Mouse (Mus musculus) heart, embryonic 15.5 days (tissue): ENCODE results near the gene Hspa1l. TPM values are rescaled to one million over a fixed set of nuclear protein-coding genes. Genes with fewer than 3 reads are reported as not detected.

Experiments
- ATAC-seq: fragments of 200-750 bp; cut with Nextera tagmentation; replicated peaks from 2 replicates; pipeline ENCODE4 v1.8.0; 2017; ENCODE audit warnings: low read depth, moderate TSS enrichment; ENCODE audit not compliant: insufficient number of reproducible peaks, insufficient read depth, low FRiP score
- H3K27ac ChIP-seq: fragments of 300-500 bp; sonication (generic); 2 replicates; pipeline ENCODE4 v1.5.1; 2015; ENCODE audit warnings: mild to moderate bottlenecking, inconsistent platforms
- H3K27me3 ChIP-seq: fragments of 300-500 bp; sonication (generic); 2 replicates; pipeline ENCODE4 v1.6.1; 2015; ENCODE audit warnings: inconsistent platforms
- H3K36me3 ChIP-seq: fragments of 300-500 bp; sonication (generic); 2 replicates; pipeline ENCODE4 v1.6.1; 2015; ENCODE audit warnings: mild to moderate bottlenecking, inconsistent platforms
- H3K4me1 ChIP-seq: fragments of 300-500 bp; sonication (generic); replicated peaks from 2 replicates; pipeline ENCODE4 v1.6.1; 2015; ENCODE audit warnings: inconsistent platforms
- H3K4me2 ChIP-seq: fragments of 300-500 bp; sonication (generic); 2 replicates; pipeline ENCODE4 v1.6.1; 2015; ENCODE audit warnings: inconsistent platforms, mild to moderate bottlenecking, moderate library complexity
- H3K4me3 ChIP-seq: fragments of 300-500 bp; sonication (generic); 2 replicates; pipeline ENCODE4 v1.5.1; 2015; ENCODE audit warnings: mild to moderate bottlenecking, inconsistent platforms
- H3K9ac ChIP-seq: fragments of 300-500 bp; sonication (generic); 2 replicates; pipeline ENCODE4 v1.6.1; 2015; ENCODE audit warnings: mild to moderate bottlenecking, inconsistent platforms
- H3K9me3 ChIP-seq: fragments of 300-500 bp; sonication (generic); replicated peaks from 2 replicates; pipeline ENCODE4 v1.6.1; 2016; ENCODE audit warnings: inconsistent platforms
- WGBS: fragments of 180-500 bp; shearing (Covaris S2); methylation state at CpG from one replicate; pipeline ENCODE4 v1.1.7; 2015; ENCODE audit warnings: mixed read lengths; 5-methylcytosine and 5-hydroxymethylcytosine counted together
- polyA plus RNA-seq: library from polyadenylated mRNA; unstranded; fragments of >200 nt; fragmentation: Nextera tagmentation; extraction: Ambion mirVana; gene quantifications from 2 replicates; pipeline ENCODE4 v1.2.1, GENCODE M21; 2015

The Hspa1l gene
- polyA plus RNA-seq, 1 experiment from 2014 or later: 2.6 TPM

DNA sequence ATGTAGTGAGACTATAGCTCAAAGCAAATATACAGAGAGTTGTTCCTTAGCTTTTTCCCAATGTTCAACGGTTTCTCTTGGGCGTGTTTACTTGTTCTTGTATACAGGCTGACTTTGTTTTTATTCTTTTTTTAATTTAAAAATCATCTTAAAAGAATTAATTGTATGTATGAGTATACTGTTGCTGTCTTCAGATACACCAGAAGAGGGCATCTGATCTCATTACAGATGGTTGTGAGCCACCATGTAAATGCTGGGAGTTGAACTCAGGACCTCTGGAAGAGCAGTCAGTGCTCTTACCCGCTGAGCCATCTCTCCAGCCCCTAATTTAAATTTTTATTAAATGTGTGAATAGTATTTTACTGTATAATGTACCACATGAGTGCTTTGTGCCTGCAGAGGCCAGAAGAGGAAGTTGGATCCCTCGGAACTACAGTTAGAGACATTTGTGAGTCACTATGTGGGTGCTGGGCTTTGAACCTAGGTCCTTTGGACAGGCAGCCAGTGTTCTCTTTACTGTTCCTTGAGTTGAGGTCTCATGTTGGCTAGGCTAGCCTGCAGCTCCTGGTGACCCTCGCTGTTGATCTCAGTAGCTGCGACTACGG, 35.0 kb downstream of the Hspa1l start:
- H3K36me3 ChIP-seq: peaks cover 68% of the 10 kb centered on the region

DNA sequence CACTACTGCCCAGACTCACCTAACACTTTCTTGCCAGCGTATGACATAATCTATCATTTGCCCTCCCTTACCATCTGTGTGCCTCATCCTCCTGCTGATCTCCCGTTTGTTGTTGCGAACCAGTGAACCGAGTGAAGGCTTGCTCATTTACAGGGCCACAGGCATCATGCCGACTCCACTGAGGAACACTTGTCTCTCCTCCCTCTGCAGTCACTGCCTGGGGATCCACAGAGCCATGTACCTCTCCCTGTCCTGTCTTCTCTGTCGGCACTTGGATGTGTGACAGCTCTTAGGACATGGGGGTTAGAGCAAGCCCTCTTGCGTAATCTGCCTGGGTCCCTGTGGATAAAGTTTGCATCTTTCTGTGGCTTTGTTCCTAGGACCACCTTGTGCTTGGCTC, 37.1 kb downstream of the Hspa1l start:
- Histone ChIP-seq H3K4me2 (no peak overlapping the region), H3K4me3 (no peak overlapping the region), H3K27me3 (no peaks in the 10 kb centered on the region), H3K9me3 (no peaks in the 10 kb centered on the region), H3K9ac (no peak overlapping the region), H3K36me3 (peaks cover 84% of the 10 kb centered on the region), H3K4me1 (no peaks in the 10 kb centered on the region), H3K27ac (no peak overlapping the region)
- WGBS: 86% methylated on average over 7 of the region's 7 CpGs
- no peak for ATAC-seq

More for the DNA sequence above, 35.0 kb downstream of the Hspa1l start:
- Histone ChIP-seq H3K4me3 (no peak overlapping the region), H3K27me3 (no peaks in the 10 kb centered on the region), H3K4me1 (peaks cover 9% of the 10 kb centered on the region), H3K9ac (no peak overlapping the region), H3K27ac (no peak overlapping the region), H3K9me3 (no peaks in the 10 kb centered on the region), H3K4me2 (no peak overlapping the region)
- WGBS: 93% methylated on average over 7 of the region's 7 CpGs
- ATAC-seq: no peak

DNA sequence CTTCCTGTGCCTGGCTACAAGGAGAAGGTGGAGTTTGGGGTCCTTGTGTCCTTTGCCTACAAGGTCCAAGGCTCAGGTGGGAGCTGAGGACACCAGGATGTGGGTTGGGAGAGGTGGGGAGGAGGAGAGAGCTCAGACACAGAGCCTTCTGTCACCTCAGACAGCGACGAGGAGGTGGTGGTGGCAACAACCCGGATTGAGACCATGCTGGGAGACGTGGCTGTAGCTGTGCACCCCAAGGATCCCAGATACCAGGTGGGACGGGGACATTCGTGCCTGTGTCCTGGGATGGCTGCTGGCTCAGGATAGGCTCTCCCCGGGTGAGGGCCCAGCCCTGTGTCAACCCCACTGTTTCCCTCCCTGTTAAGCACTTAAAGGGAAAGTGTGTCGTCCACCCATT, 38.9 kb downstream of the Hspa1l start:
- no peak for ATAC-seq
- Histone ChIP-seq H3K9me3 (no peaks in the 10 kb centered on the region), H3K36me3 (peaks cover 80% of the 10 kb centered on the region), H3K9ac (no peak overlapping the region), H3K27ac (no peak overlapping the region), H3K4me1 (peaks cover 10% of the 10 kb centered on the region), H3K27me3 (no peaks in the 10 kb centered on the region), H3K4me3 (no peak overlapping the region), H3K4me2 (no peak overlapping the region)
- WGBS: 91% methylated on average over 8 of the region's 8 CpGs

GRCm38 (mm10) chr17:35012430-35012829, 39.9 kb downstream of the Hspa1l start:
- H3K27me3 ChIP-seq: no peaks in the 10 kb centered on the region
- 75% methylated on average over 13 of the region's 13 CpGs for WGBS
- ATAC-seq: no peak

DNA sequence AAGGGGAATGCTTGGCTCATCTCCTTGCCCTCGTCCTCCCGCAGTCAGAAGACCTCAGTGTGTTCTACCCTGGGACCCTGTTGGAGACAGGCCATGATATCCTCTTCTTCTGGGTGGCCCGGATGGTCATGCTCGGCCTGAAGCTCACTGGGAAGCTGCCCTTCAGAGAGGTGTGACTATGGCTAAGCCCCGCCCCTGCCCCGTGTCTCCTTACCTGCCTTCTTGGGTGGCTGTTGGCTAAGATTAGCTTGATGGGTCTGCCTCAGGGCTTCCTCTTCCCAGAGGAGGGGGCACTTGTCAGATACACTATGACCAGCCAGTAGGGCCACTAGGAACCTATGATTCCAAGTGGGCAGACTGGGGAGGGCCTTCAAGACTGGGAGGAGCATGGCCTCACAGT, 40.7 kb downstream of the Hspa1l start:
- WGBS: 70% methylated on average over 6 of the region's 6 CpGs
- no peaks in the 10 kb centered on the region for H3K27me3 ChIP-seq
- no peak for ATAC-seq
- peaks cover 67% of the 10 kb centered on the region for H3K36me3 ChIP-seq
- H3K4me2 ChIP-seq: no peak overlapping the region
- H3K9ac ChIP-seq: no peak overlapping the region
- peaks cover 16% of the 10 kb centered on the region for H3K4me1 ChIP-seq
- no peak overlapping the region for H3K27ac ChIP-seq
- no peaks in the 10 kb centered on the region for H3K9me3 ChIP-seq
- H3K4me3 ChIP-seq: no peak overlapping the region

More at GRCm38 (mm10) chr17:35012430-35012829, 39.9 kb downstream of the Hspa1l start:
- no peak overlapping the region for H3K9ac ChIP-seq
- H3K4me1 ChIP-seq: peaks cover 16% of the 10 kb centered on the region
- no peak overlapping the region for H3K27ac ChIP-seq
- H3K36me3 ChIP-seq: peaks cover 72% of the 10 kb centered on the region
- no peak overlapping the region for H3K4me3 ChIP-seq
- no peak overlapping the region for H3K4me2 ChIP-seq
- H3K9me3 ChIP-seq: no peaks in the 10 kb centered on the region

GRCm38 (mm10) chr17:35015296-35015695, 42.8 kb downstream of the Hspa1l start:
- Histone ChIP-seq H3K4me1 (peaks cover 16% of the 10 kb centered on the region), H3K9ac (no peak overlapping the region), H3K4me3 (no peak overlapping the region), H3K4me2 (no peak overlapping the region), H3K9me3 (no peaks in the 10 kb centered on the region), H3K27me3 (no peaks in the 10 kb centered on the region), H3K27ac (no peak overlapping the region), H3K36me3 (peaks cover 54% of the 10 kb centered on the region)
- WGBS: 93% methylated on average over 16 of the region's 16 CpGs
- no peak for ATAC-seq

DNA sequence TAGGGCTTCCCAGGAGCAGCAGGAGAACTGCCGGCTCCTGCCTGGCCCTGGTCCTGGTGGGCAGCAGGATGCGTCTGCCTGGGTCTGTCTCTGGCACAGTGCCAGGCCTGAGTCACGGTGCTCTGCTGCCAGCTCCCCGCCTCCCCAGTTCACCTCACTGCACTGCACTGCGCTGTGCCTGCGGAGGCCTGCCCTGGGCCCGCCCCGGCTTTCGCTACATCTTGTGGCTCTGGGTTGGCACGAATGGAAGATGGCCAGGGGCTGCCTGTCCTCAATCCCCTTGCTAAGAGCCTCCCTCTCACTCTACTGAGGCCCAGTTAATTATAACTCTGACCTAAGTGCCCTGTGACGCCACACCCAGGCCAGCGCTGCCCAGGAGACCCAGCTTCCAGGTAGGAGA, 43.9 kb downstream of the Hspa1l start, which contains the start of gene Vwa7:
Gene Vwa7, plus strand, starts transcription at position 204 of the 400 bp plus-strand sequence.
- peak; percentile 48 for ATAC-seq
- peaks cover 43% of the 10 kb centered on the region for H3K36me3 ChIP-seq
- peak within 1 kb of the TSS; percentile 6; the same call in 1 of the 2 replicates for H3K4me2 ChIP-seq
- no peaks in the 10 kb centered on the region for H3K9me3 ChIP-seq
- peak within 1 kb of the TSS; percentile 37; the same call in 1 of the 2 replicates for H3K9ac ChIP-seq
- 34% methylated on average over 12 of the region's 12 CpGs for WGBS
- no peaks in the 10 kb centered on the region for H3K27me3 ChIP-seq
- no peak within 1 kb of the TSS for H3K4me3 ChIP-seq
- H3K4me1 ChIP-seq: peaks cover 21% of the 10 kb centered on the region
- H3K27ac ChIP-seq: 0 out of 2 replicates have a peak within 1 kb of the TSS, but pooled peaks have one; percentile 13

GRCm38 (mm10) chr17:35016791-35017705, 44.5 kb downstream of the Hspa1l start:
- H3K4me2 ChIP-seq: no peak overlapping the region
- no peak overlapping the region for H3K4me3 ChIP-seq
- no peaks in the 10 kb centered on the region for H3K27me3 ChIP-seq
- H3K9ac ChIP-seq: peak overlapping the region; percentile 37; the same call in 1 of the 2 replicates
- 77% methylated on average over 10 of the region's 10 CpGs for WGBS
- H3K9me3 ChIP-seq: no peaks in the 10 kb centered on the region
- peaks cover 37% of the 10 kb centered on the region for H3K36me3 ChIP-seq
- ATAC-seq: no peak
- 0 out of 2 replicates have a peak overlapping the region, but pooled peaks have one; percentile 13 for H3K27ac ChIP-seq
- peaks cover 24% of the 10 kb centered on the region for H3K4me1 ChIP-seq

DNA sequence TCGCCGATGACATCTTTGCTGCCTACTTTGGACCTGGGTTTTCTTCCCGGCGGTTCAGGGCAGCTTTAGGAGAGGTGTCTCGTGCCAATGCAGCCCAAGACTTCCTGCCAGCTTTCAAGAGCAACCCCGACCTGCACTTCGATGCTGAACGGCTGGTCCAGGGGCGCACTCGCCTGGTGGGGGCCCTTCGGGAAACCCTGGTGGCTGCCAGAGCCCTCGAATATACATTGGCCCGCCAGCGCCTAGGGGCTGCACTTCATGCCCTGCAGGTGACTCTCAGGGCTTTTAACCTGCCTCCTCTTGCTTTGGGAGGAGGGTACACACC, 45.2 kb downstream of the Hspa1l start:
- H3K36me3 ChIP-seq: peaks cover 30% of the 10 kb centered on the region
- no peaks in the 10 kb centered on the region for H3K9me3 ChIP-seq
- no peak for ATAC-seq
- no peak overlapping the region for H3K27ac ChIP-seq
- no peaks in the 10 kb centered on the region for H3K27me3 ChIP-seq
- H3K4me1 ChIP-seq: peaks cover 25% of the 10 kb centered on the region
- WGBS: 67% methylated on average over 14 of the region's 14 CpGs
- H3K4me3 ChIP-seq: no peak overlapping the region
- no peak overlapping the region for H3K4me2 ChIP-seq
- H3K9ac ChIP-seq: no peak overlapping the region

- peaks cover 25% of the 10 kb centered on the region for H3K36me3 ChIP-seq
- H3K9ac ChIP-seq: no peak overlapping the region
- no peak for ATAC-seq
- H3K4me2 ChIP-seq: no peak overlapping the region
- H3K4me3 ChIP-seq: no peak overlapping the region
- WGBS: 77% methylated on average over 3 of the region's 3 CpGs
- no peaks in the 10 kb centered on the region for H3K9me3 ChIP-seq
- H3K27ac ChIP-seq: no peak overlapping the region
- H3K4me1 ChIP-seq: peaks cover 27% of the 10 kb centered on the region
- no peaks in the 10 kb centered on the region for H3K27me3 ChIP-seq
These were observed 45.7 kb downstream of the Hspa1l start for GRCm38 (mm10) chr17:35018171-35018570.

DNA sequence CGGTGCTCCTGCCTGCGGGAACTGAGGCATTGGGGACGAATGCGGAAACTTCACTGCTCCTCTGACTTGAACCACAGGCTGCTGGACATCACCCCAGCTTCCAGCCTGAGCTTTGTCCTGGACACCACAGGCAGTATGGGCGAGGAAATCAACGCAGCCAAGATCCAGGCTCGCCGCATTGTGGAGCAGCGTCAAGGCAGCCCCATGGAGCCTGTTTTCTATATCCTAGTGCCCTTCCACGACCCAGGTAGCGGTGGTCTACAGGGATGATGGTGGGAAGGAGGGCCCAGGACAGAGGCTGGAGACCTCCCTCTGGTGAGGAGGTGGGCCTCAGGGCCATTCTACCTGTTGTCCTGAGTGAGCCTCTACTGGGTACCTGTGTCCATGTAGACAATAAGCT, 47.4 kb downstream of the Hspa1l start:
- 79% methylated on average over 11 of the region's 11 CpGs for WGBS
- no peak for ATAC-seq

More for the DNA sequence above, 47.4 kb downstream of the Hspa1l start:
- H3K27me3 ChIP-seq: no peaks in the 10 kb centered on the region
- peaks cover 40% of the 10 kb centered on the region for H3K4me1 ChIP-seq
- no peak overlapping the region for H3K27ac ChIP-seq
- H3K36me3 ChIP-seq: peaks cover 8% of the 10 kb centered on the region
- H3K9ac ChIP-seq: no peak overlapping the region
- no peak overlapping the region for H3K4me2 ChIP-seq
- no peaks in the 10 kb centered on the region for H3K9me3 ChIP-seq
- no peak overlapping the region for H3K4me3 ChIP-seq
